Mouse (Mus musculus) lung, adult 2 months (tissue): ENCODE data around the gene Dph7. TPM values are rescaled to one million over a fixed set of nuclear protein-coding genes. Genes with fewer than 3 reads are reported as not detected.
"Not testable (repeated sequence)": the region's sequence is repeated elsewhere in the genome, so short reads cannot be mapped to it uniquely, and the experiment has no call there.

Source experiments
- DNase-seq: peaks from one replicate; pipeline ENCODE4 v3.0.0; 2022
- H3K4me1 ChIP-seq: fragments of 200-500 bp; 2 replicates; pipeline ENCODE4 v1.6.1; 2011; ENCODE audit warnings: low read length; ENCODE audit not compliant: control insufficient read depth, insufficient read depth
- H3K4me3 ChIP-seq: fragments of 200-500 bp; replicated peaks from 2 replicates; pipeline ENCODE3; 2011; ENCODE audit warnings: low read depth, mild to moderate bottlenecking, control low read depth, low read length; ENCODE audit errors: extremely low read depth
- CTCF ChIP-seq: fragments of 200-500 bp; IDR thresholded peaks from 2 replicates; pipeline ENCODE4 v1.5.1; 2011; ENCODE audit warnings: mild to moderate bottlenecking, low read length, control low read depth; ENCODE audit not compliant: insufficient read depth
- POLR2A ChIP-seq: fragments of 200-500 bp; IDR thresholded peaks from 2 replicates; pipeline ENCODE4 v1.6.1; 2011; ENCODE audit warnings: low read depth, mild to moderate bottlenecking, control low read depth, low read length, borderline replicate concordance; ENCODE audit errors: extremely low read depth
- WGBS: fragments of 180-500 bp; shearing (Covaris S2); methylation state at CpG from one replicate; pipeline ENCODE4 v1.1.7; 2018; 5-methylcytosine and 5-hydroxymethylcytosine counted together
- polyA plus RNA-seq: library from polyadenylated mRNA; depleted of rRNA; stranded (reverse); fragments of >200 nt; gene quantifications from 2 replicates; pipeline ENCODE4 v1.2.3, GENCODE M21; 2012

Gene Dph7
- polyA plus RNA-seq, 1 experiment = 17.6 TPM

DNA sequence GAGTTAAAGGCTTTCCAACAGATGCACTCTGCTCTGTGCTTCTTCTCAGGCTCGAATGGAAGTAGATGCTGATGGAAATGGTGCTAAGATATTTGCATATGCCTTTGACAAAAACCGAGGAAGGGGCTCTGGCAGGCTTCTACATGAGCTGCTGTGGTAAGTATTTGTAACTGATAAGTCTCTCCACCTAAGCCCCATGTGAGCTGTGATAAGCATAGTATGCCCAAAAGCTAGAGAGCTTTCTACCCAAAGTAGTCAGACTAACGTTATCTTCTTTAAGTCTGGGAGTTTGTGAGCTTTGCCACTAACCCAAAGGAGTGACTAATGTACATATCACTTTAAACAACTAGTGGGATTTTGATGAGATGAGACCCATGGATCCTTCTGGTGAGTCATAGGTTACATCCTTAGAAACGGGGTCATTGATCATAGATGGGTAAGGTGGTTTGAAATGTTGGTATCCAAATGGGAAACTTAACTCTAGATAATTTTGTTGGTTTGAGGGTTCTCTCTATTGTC is 9.6 kb upstream of the Dph7 start:
- no peak overlapping the region for H3K4me3 ChIP-seq
- no peaks in the 10 kb centered on the region for H3K4me1 ChIP-seq
- TF ChIP-seq CTCF (no peak), POLR2A (no peak)
- no peak for DNase-seq
- 80% methylated on average over 4 of the region's 4 CpGs for WGBS

DNA sequence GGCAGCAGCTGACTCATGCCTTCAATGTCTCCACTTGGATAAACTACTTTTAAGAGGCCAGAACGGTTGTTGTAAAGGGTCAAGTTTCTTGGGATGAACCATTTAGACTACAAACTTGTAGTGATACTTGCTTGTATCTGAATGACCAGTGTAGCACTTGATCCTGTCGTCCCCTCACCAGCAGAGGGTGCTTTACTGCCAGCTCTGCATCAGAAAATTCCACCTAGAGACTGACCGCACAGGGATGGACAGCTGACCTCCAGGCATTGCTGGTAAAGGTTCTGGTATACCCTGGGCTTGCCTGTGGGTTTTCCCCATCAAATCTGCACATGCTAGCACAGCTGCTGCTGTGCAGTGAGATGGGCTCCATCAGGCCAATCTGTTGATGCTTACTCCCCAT is 1.3 kb upstream of the Dph7 start:
- Histone ChIP-seq H3K4me1 (0 out of 2 replicates have a peak, but pooled peaks cover 5% of the 10 kb centered on the region), H3K4me3 (no peak overlapping the region)
- TF ChIP-seq POLR2A (no peak), CTCF (peak; percentile 63)
- 23% methylated on average over 3 of the region's 3 CpGs for WGBS
- DNase-seq = peak; percentile 17

DNA sequence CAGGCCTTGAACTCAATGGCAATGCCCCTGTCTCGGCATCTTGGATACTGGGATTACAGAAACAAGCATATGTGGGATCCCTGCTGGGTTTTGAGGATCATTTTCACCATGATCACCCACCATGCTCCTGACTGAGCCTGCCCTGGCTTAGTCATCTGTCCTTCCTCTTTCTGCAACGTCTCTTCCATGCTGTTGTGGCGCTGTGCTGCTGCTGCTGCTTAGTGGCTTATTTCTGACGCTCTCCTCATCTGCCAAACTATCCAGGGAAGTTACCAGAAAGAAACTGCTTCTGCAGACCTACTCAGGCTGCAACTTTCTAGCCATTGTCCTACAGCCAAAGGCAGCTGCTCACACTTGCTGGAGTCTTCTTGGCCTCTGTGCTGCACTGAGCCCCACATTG is 8.2 kb downstream of the Dph7 start:
- H3K4me3 ChIP-seq = no peak overlapping the region
- TF ChIP-seq POLR2A = no peak
- no peak for TF ChIP-seq CTCF
- whole genome bisulfite sequencing = 77% methylated on average over 4 of the region's 4 CpGs
- 0 out of 2 replicates have a peak, but pooled peaks cover 3% of the 10 kb centered on the region for H3K4me1 ChIP-seq
- no peak for DNase-seq

DNA sequence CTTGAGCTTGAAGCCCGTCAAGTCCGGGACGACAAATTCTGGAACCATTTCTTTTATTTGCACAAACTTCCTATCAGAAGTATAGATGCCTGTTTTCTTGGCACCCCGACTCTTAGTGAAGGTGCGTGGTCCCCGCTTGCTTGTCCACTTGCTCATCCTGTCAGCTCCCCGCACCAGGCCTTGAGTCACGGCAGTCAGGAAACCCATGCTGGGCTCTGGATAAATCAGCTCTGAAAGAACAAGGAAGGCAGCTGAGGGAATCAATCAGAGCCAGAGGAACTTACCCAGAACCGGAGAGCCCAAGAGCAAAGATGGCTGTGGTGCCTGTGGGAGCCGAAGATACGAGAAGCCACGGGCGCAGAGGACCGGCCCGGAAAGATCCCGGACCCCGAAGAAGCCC is 12.3 kb downstream of the Dph7 start:
- DNase-seq, H3K4me1 ChIP-seq: not testable (repeated sequence)
- WGBS = 0% methylated on average over 17 of the region's 17 CpGs
- H3K4me3 ChIP-seq = peak overlapping the region; percentile 82

DNA sequence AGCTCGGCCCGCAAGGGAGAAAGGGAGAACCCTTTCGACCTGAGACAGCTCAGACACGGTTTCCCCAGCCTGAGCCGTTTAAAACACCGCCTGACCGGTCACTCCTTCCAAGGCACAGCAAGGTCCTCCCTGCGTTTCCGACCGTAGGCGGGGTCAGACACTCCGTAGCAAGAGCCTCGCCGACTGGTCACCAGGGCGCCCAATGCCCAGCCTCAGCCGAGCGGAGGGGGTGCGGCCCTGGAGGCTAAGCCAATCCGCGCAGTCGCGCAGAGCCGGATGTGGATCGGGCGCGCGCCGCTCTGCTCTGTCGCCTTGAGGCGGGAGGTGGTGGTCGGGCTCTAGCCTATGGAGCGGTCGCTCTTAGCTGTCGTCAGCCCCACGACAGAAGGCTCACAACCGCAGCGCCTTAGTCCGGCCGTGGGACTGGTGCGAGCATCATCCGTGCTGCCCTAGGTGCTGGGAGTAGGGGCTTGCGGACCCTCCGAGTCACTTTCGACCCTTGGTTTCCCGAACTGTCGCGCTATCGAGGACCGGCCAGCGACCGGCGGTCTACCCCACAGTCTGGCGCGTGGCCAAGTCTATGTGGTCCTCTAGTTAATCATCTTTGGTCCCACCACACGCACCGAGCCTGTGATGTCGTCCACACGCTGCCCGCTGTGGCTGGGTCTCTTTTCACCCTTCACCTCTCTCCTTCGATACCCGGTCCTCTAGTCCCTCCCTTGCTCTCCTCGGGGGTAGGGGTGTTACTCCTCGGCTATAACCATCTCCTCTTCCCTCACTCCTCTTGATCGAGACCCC is 12.9 kb downstream of the Dph7 start, which contains the start of gene Mrpl41:
TSS of gene Mrpl41 (minus strand) at position 193 of the 798 bp plus-strand sequence.
- Histone ChIP-seq H3K4me3 (peak within 1 kb of the TSS; percentile 82), H3K4me1 (0 out of 2 replicates have a peak, but pooled peaks cover 3% of the 10 kb centered on the region)
- WGBS = under 1% methylated on average over 64 of the region's 64 CpGs
- peak; percentile 89 for DNase-seq
- TF ChIP-seq CTCF (no peak), POLR2A (peak; percentile 93)

DNA sequence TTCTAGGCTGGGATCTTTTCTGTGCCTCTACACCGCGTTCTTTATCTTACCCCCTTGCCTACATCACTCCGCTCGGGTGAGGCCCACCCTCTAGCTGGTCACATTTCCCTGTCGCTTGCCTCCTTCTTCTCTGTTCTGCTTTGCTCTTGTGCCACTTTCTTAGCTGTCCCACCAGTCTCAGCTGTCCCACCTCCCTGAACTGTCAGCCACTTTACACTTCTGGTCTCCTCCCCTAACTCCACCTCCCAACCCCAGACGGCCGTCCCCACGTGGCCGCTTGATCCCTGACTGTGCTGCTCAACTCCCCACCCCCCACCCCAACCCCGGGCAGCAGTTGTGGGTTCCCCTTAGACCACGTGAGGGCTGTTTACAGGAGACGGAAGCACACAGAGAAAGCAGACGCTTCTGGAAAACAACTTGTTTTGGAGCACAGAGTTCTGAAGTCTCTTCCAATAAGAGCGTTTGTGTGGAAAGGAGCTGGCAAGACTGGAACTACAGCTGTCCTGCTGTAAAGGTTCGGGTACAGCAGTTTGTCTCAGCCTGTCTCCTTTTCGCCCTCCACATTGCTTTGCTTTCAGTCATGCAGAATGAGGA is 13.6 kb downstream of the Dph7 start, which contains the start of gene Pnpla7:
TSS of gene Pnpla7 (plus strand) at position 330 of the 594 bp plus-strand sequence.
- TF ChIP-seq CTCF (no peak), POLR2A (peak; percentile 58; the same call in 1 of the 2 replicates)
- H3K4me3 ChIP-seq = peak within 1 kb of the TSS; percentile 82
- 0 out of 2 replicates have a peak, but pooled peaks cover 3% of the 10 kb centered on the region for H3K4me1 ChIP-seq
- under 1% methylated on average over 16 of the region's 16 CpGs for WGBS
- peak; percentile 70 for DNase-seq

DNA sequence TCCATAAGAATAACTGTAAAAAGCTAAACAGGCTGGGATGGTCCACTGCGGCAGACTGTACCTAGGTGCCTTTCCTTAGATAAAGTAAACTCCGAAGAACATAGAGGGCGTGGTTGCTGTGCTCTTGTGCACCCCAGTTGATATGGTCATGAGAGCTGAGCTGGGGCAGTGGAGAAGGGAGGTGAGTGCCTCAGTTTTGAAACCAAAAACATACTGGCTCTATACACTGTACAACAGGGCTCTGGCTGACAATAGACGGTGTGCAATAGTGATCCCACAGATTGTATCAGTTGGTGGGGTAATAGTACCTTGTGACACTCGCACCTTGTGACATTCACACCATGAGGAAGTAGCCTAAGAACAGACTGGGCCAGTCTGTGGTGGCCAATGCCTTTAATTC is 14.8 kb downstream of the Dph7 start:
- 81% methylated on average over 5 of the region's 5 CpGs for WGBS

DNA sequence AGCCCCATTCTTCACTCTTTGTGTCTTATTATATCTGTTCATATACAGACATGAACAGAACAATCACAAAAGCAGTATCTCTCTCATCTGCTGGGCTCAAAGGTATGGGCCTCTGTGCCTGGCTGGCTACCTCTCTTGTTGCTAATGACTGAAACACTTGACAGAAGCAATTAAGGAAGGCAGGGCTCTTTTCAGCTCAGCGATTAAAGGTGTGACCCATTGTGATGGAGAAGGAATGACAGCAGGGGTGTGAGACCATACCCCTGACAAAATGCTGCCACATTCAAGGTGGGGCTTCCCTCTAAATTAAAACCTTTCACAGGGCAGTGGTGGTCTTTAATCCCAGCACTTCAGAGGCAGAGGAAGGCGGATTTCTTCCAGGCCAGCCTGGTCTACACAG is 25.6 kb downstream of the Dph7 start:
- Histone ChIP-seq H3K4me3 (no peak overlapping the region), H3K4me1 (no peaks in the 10 kb centered on the region)
- DNase-seq = no peak
- TF ChIP-seq POLR2A (no peak), CTCF (no peak)
- 64% methylated on average over 2 of the region's 2 CpGs for WGBS

More for the DNA sequence above, 14.8 kb downstream of the Dph7 start:
- no peak for DNase-seq
- H3K4me3 ChIP-seq = peak overlapping the region; percentile 2
- 0 out of 2 replicates have a peak, but pooled peaks cover 3% of the 10 kb centered on the region for H3K4me1 ChIP-seq
- TF ChIP-seq POLR2A (no peak), CTCF (no peak)

DNA sequence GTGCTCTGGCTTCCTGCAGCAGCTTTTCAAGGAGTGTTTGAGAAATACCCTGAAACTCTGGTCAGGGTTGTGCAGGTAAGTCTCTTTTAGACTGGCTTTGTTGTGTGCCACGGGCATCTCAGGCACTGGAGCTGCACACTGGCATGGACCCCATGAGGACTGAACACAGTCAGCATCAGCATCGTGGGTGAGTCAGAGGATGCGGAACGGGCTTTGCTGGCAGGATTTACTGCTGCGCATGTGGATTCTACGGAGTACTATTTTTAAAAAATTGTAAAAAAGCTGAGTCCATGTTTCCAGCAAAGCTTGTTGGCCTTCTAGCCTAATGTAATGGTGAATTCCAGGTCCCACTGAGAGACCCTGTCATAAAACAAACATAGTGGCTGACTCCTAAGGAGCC is 33.1 kb downstream of the Dph7 start:
- no peaks in the 10 kb centered on the region for H3K4me1 ChIP-seq

More for the DNA sequence above, 33.1 kb downstream of the Dph7 start:
- TF ChIP-seq POLR2A (no peak), CTCF (no peak)
- no peak overlapping the region for H3K4me3 ChIP-seq
- DNase-seq = no peak
- 93% methylated on average over 6 of the region's 6 CpGs for WGBS
